Mouse (Mus musculus) midbrain, embryonic 11.5 days (tissue): ENCODE measurements at regions not wholly inside any gene's neighbourhood (a gene's known extent, or its start where the extent isn't known, plus 50 kb on each side); places are given as distances from the start of the nearest gene placed in this dataset.

Experiments
- ATAC-seq: fragments of 200-750 bp; cut with Nextera tagmentation; 2 replicates; pipeline ENCODE4 v1.8.0; 2017; ENCODE audit warnings: moderate TSS enrichment, moderate library complexity; ENCODE audit not compliant: low FRiP score
- DNase-seq: peaks from one replicate; pipeline ENCODE4 v3.0.0; 2015; ENCODE audit warnings: low spot score; ENCODE audit errors: missing footprints
- H3K27ac ChIP-seq: fragments of 300-500 bp; sonication (generic); 2 replicates; pipeline ENCODE4 v1.5.1; 2014; ENCODE audit warnings: low read depth, low read length
- H3K27me3 ChIP-seq: fragments of 300-500 bp; sonication (generic); 2 replicates; pipeline ENCODE4 v1.6.1; 2014; ENCODE audit warnings: mild to moderate bottlenecking, low read length, moderate library complexity, mixed read lengths; ENCODE audit not compliant: control insufficient read depth, insufficient read depth
- H3K36me3 ChIP-seq: fragments of 300-500 bp; sonication (generic); 2 replicates; pipeline ENCODE4 v1.6.1; 2014; ENCODE audit warnings: mild to moderate bottlenecking, low read length, moderate library complexity, mixed read lengths; ENCODE audit not compliant: control insufficient read depth, insufficient read depth
- H3K4me1 ChIP-seq: fragments of 300-500 bp; sonication (generic); 2 replicates; pipeline ENCODE4 v1.6.1; 2014; ENCODE audit warnings: low read length; ENCODE audit not compliant: control insufficient read depth, insufficient read depth
- H3K4me2 ChIP-seq: fragments of 300-500 bp; sonication (generic); 2 replicates; pipeline ENCODE4 v1.6.1; 2014; ENCODE audit warnings: mild to moderate bottlenecking, moderate library complexity
- H3K4me3 ChIP-seq: fragments of 300-500 bp; sonication (generic); 2 replicates; pipeline ENCODE4 v1.5.1; 2014; ENCODE audit warnings: low read depth, low read length
- H3K9ac ChIP-seq: fragments of 300-500 bp; sonication (generic); 2 replicates; pipeline ENCODE4 v1.6.1; 2014; ENCODE audit warnings: low read length
- H3K9me3 ChIP-seq: fragments of 300-500 bp; sonication (generic); 2 replicates; pipeline ENCODE4 v1.6.1; 2016; ENCODE audit warnings: low read length; ENCODE audit not compliant: control insufficient read depth
- WGBS: fragments of 180-500 bp; shearing (Covaris S2); extraction: QIAGEN DNeasy Blood & Tissue Kit; methylation state at CpG from one replicate; pipeline ENCODE4 v1.1.7; 2014; 5-methylcytosine and 5-hydroxymethylcytosine counted together

- no peak overlapping the region for H3K4me2 ChIP-seq
- H3K27ac ChIP-seq = no peak overlapping the region
- H3K4me3 ChIP-seq = no peak overlapping the region
- DNase-seq = no peak
- H3K9ac ChIP-seq = no peak overlapping the region
- H3K4me1 ChIP-seq = no peaks in the 10 kb centered on the region
- no peak for ATAC-seq
- WGBS = 89% methylated on average over 5 of the region's 5 CpGs
- H3K27me3 ChIP-seq = no peaks in the 10 kb centered on the region
- no peaks in the 10 kb centered on the region for H3K36me3 ChIP-seq
- no peaks in the 10 kb centered on the region for H3K9me3 ChIP-seq
These were observed 556.1 kb upstream of the Ndn start for GRCm38 (mm10) chr7:61790113-61790796.

DNA sequence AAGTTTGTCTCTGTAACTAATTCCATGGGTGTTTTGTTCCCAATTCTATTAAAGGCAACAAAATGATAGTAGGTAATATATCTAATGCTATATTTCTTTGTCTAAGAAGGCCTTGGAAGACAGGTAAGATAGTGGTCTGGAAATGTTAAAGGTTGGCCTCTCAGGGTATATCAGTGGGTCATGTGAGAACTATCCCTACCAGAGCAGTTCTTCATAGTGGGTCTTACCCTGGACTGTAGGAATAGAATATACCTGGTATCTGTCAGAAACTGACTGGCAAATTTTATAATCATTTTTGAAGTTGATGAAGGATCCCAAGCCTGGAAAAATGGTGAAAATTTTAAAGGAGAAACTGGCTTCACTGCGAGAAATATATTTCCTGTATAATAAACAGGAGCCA lies 509.5 kb upstream of the Ndn start:
- no peaks in the 10 kb centered on the region for H3K36me3 ChIP-seq
- ATAC-seq = peak; percentile 53; the same call in 1 of the 2 replicates
- no peak overlapping the region for H3K4me3 ChIP-seq
- no peak overlapping the region for H3K27ac ChIP-seq
- no peak for DNase-seq
- H3K9ac ChIP-seq = no peak overlapping the region
- 83% methylated on average over 1 of the region's 1 CpGs for WGBS
- no peaks in the 10 kb centered on the region for H3K9me3 ChIP-seq
- no peaks in the 10 kb centered on the region for H3K27me3 ChIP-seq
- no peaks in the 10 kb centered on the region for H3K4me1 ChIP-seq
- H3K4me2 ChIP-seq = no peak overlapping the region

DNA sequence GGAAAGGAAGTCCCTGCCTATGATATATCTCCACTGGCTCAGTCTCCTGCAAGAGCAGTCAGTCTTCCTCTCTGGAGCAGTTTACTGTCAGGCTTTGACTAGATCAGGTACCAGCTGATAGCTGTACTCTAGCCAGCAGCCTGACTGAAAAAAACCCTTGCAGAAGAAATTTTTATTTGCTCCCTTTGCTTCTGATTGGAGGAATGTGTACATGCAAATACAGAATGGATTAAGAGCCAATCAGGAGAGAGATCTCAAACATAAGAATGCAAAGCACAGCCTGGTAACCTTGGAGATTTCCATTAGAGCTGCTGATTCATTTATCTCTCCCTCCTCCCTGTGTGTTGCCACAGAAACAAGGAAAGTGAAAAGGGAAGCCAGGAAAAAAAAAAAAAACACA lies 509.1 kb upstream of the Ndn start:
- no peak overlapping the region for H3K9ac ChIP-seq
- no peak overlapping the region for H3K27ac ChIP-seq
- no peak overlapping the region for H3K4me2 ChIP-seq
- DNase-seq (no peak), ATAC-seq (peak; percentile 95)
- H3K36me3 ChIP-seq = no peaks in the 10 kb centered on the region
- no peaks in the 10 kb centered on the region for H3K9me3 ChIP-seq
- H3K27me3 ChIP-seq = no peaks in the 10 kb centered on the region
- no peak overlapping the region for H3K4me3 ChIP-seq
- H3K4me1 ChIP-seq = no peaks in the 10 kb centered on the region

DNA sequence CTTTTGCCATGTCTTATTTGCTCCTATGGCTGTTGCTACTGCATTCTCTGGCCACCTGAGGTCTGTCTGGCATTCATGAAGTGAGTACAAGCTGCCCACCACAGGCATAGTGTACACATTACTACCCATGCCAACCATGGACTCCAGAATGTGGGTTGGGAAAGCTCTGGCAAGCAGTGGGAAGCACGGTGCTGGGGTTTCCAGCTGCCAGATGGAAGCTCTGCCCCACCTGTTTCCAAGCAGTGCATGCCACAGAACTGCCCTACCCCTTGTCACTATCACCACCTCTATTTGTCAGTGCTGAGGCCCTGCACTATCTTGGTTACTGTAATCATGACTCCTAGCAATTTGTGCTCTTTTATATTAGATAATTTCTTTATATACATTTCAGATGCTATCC lies 494.4 kb upstream of the Ndn start:
- Histone ChIP-seq H3K27me3 (no peaks in the 10 kb centered on the region), H3K4me3 (no peak overlapping the region), H3K36me3 (no peaks in the 10 kb centered on the region), H3K27ac (no peak overlapping the region), H3K9me3 (no peaks in the 10 kb centered on the region; the same call in 1 of the 2 replicates), H3K9ac (no peak overlapping the region), H3K4me2 (no peak overlapping the region), H3K4me1 (no peaks in the 10 kb centered on the region)
- ATAC-seq (no peak), DNase-seq (no peak)
- 53% methylated on average over 1 of the region's 1 CpGs for WGBS

DNA sequence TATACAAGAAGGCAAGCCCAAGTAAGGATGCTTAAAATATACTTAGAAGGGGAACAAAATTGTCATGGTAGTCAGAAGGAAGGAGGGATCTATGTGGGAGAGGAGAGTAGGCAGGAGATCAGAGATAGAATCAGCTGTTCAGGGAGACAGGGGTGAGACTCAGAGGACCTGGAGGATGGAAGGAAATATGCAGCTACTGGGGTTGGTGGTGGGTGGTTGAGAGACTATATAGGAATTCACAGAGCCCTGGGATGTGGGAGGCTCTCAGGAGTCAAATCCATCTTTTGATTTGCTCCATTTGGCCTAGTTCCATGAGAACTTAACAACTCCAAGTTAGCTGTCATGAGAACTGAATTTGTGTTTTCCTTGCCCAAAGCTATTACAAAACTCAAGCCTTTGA lies 481.9 kb upstream of the Ndn start:
- Histone ChIP-seq H3K27me3 (no peaks in the 10 kb centered on the region), H3K9ac (no peak overlapping the region), H3K4me3 (no peak overlapping the region), H3K36me3 (no peaks in the 10 kb centered on the region), H3K9me3 (no peaks in the 10 kb centered on the region; the same call in 1 of the 2 replicates), H3K4me1 (no peaks in the 10 kb centered on the region), H3K4me2 (no peak overlapping the region), H3K27ac (no peak overlapping the region)
- ATAC-seq (no peak), DNase-seq (no peak)

- Histone ChIP-seq H3K9ac (no peak overlapping the region), H3K9me3 (no peaks in the 10 kb centered on the region; the same call in 1 of the 2 replicates), H3K27ac (no peak overlapping the region), H3K36me3 (no peaks in the 10 kb centered on the region), H3K4me3 (no peak overlapping the region), H3K4me2 (no peak overlapping the region), H3K27me3 (no peaks in the 10 kb centered on the region), H3K4me1 (no peaks in the 10 kb centered on the region)
- DNase-seq (no peak), ATAC-seq (no peak)
- WGBS = 85% methylated on average over 2 of the region's 2 CpGs
These were observed 480.0 kb upstream of the Ndn start for GRCm38 (mm10) chr7:61866376-61866775.

DNA sequence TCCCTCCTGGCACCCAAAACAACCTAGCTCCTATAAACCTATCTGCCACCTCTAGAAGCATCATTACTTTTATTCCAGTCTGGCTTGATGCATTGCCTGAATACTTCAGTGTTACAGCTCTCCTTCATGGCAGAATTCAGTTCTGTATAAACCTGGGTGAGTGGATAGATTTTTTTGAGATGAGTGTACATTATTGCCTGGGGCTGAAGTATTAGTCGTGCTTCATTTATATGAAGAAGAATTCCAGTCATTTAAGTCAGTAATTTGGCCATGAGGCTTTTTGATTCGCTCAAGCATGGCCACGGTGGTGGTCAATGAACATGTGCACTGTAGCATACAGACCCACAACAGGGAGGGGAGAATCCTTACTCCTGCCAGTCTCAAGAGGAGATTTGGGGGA lies 470.1 kb upstream of the Ndn start:
- Histone ChIP-seq H3K27ac (no peak overlapping the region), H3K27me3 (no peaks in the 10 kb centered on the region), H3K4me1 (no peaks in the 10 kb centered on the region), H3K4me3 (no peak overlapping the region), H3K36me3 (no peaks in the 10 kb centered on the region), H3K9ac (no peak overlapping the region), H3K4me2 (no peak overlapping the region), H3K9me3 (no peaks in the 10 kb centered on the region)
- WGBS = 69% methylated on average over 3 of the region's 3 CpGs
- ATAC-seq (no peak), DNase-seq (no peak)

- Histone ChIP-seq H3K9me3 (no peaks in the 10 kb centered on the region), H3K36me3 (no peaks in the 10 kb centered on the region), H3K4me1 (no peaks in the 10 kb centered on the region), H3K4me3 (no peak overlapping the region), H3K9ac (no peak overlapping the region), H3K27me3 (no peaks in the 10 kb centered on the region), H3K4me2 (no peak overlapping the region), H3K27ac (no peak overlapping the region)
- ATAC-seq (peak; percentile 81), DNase-seq (no peak)
- 50% methylated on average over 2 of the region's 2 CpGs for WGBS
These were observed 468.9 kb upstream of the Ndn start for GRCm38 (mm10) chr7:61877311-61878065.

DNA sequence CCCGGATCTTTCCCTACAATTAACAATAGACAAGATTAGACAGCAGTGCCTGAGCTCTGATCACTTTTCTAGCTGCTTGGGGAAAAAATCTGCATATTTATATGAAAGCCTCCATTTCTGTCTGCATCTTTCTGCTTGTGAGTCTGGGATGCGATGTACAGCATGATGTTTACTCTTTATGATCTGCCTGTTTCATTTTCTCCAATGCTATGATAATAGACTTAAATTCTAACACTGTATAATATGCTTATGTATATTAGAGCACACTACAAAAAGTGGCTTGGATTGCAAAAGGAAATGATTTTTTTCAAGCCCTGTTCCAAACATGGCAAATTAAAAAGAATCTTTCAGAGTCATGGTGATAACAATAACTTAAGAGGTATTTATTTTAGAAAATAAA lies 468.3 kb upstream of the Ndn start:
- Histone ChIP-seq H3K4me3 (no peak overlapping the region), H3K9ac (no peak overlapping the region), H3K4me2 (no peak overlapping the region), H3K27ac (no peak overlapping the region), H3K9me3 (no peaks in the 10 kb centered on the region), H3K4me1 (no peaks in the 10 kb centered on the region), H3K27me3 (no peaks in the 10 kb centered on the region), H3K36me3 (no peaks in the 10 kb centered on the region)
- DNase-seq = no peak
- no peak for ATAC-seq
- WGBS = 59% methylated on average over 2 of the region's 2 CpGs
